Mouse (Mus musculus) heart, adult 2 months (tissue): Measurements from ENCODE around the gene Ugt1a10.

ENCODE experiments used
- CTCF ChIP-seq: fragments of 200-600 bp; IDR thresholded peaks from 2 replicates; pipeline ENCODE4 v1.8.1; 2022; ENCODE audit warnings: antibody characterized with exemption, mild to moderate bottlenecking, moderate library complexity
- POLR2A ChIP-seq: fragments of 200-500 bp; IDR thresholded peaks from 2 replicates; pipeline ENCODE4 v1.6.1; 2011; ENCODE audit warnings: mild to moderate bottlenecking, low read depth, low read length, control low read depth; ENCODE audit not compliant: insufficient read depth

DNA sequence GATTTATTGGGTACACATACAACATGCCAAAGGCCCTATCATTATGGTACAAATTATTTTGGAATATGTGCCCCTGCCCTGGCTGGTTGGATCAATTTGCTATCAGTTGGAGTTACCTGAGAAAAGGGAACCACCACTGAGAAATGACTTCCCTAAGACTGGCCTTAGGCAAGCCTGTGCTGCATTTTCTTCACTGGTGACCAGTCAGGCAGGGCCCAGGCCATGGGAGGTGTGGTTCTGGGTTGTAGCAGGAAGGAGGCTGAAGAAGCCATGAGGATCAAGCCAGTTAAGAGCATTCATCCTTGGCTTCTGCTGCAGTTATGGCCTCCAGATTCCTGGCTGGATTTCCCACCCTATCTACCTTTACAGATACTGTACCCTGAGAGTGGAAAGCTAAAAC is 37.2 kb downstream of the Ugt1a10 start:
- TF ChIP-seq POLR2A (no peak), CTCF (no peak)
